Mouse (Mus musculus): ENCODE results near the gene Fkbpl. TPM values are rescaled to one million over a fixed set of nuclear protein-coding genes. Genes with fewer than 3 reads are reported as not detected.

Fkbpl gene
- total and polyA plus RNA-seq, 2 experiments from 2014 or later: 6.1 to 10.4 TPM

DNA sequence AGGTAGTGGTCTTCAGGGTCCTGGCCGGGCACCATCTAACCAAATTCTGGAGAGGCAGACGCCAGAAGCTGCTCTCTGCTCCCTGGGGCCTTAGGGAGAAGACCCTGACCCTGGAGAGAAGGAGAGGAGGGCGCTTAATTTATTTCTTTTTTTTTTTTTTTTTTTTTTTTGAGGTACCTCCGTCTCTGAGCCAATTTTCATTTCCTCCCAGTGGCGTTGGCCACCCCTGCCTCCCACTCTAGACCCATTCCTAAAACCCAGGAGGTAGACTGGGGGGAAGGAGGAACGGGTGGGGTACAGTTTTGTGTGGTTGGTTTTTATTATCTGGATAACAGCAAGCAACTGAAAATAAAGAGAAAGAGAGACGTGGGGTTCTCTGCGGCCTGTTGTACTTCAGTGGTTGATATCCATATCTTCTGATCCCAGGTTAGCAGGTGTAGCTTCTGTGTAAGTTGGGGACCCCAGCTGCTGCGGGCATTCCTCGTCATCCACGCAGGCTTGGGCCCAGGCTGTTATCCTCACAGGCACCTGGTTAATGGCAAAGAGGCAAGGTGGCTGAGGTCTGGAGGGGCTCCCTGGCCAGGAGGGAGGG is 31.4 kb upstream of the Fkbpl start:
- no peaks in the 10 kb centered on the region for H3K27me3 ChIP-seq (ENCODE audit: insufficient read depth, low read length)
- TF ChIP-seq CTCF (IDR thresholded peaks at IDR 0.05; ENCODE audit: low read depth): no peak
- ATAC-seq: no peak
- H3K27ac ChIP-seq: no peak overlapping the region
- H3K9me3 ChIP-seq (ENCODE audit: low read length): no peaks in the 10 kb centered on the region
- no peaks in the 10 kb centered on the region for H3K4me1 ChIP-seq (ENCODE audit: insufficient read depth, low read length)
- H3K4me3 ChIP-seq (ENCODE audit: low read length): no peak overlapping the region
- peaks cover 40% of the 10 kb centered on the region for H3K36me3 ChIP-seq (ENCODE audit: insufficient read depth, low read length)
- H3K9ac ChIP-seq (replicated peaks; ENCODE audit: low read length): no peak overlapping the region
- no peak overlapping the region for H3K4me2 ChIP-seq (ENCODE audit: low read depth, low read length)
- peak; percentile 1 for DNase-seq (ENCODE audit: low spot score)
- WGBS: 85% methylated on average over 11 of the region's 11 CpGs

DNA sequence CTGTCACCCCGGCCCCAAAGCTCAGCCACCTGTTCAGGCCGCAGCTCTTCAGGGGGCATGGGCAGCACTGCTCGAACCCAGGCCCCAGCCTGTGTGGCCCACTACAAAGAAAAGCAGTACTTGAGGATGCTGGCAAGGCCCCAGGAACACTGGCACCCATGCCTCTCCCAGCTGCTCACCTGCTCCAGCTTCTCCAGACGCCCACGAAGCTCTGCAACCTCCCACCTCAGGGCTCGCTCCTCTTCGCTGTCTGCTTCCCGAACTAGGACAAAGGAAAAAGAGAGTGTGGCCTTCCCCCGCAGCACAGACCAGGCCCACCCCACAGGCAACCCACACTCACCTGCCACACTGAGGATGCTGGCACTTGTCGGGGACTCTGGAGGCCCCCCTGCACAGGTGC is 30.7 kb upstream of the Fkbpl start:
- Histone ChIP-seq H3K4me1 (ENCODE audit: insufficient read depth, low read length) (no peaks in the 10 kb centered on the region), H3K36me3 (ENCODE audit: insufficient read depth, low read length) (peaks cover 40% of the 10 kb centered on the region), H3K4me2 (ENCODE audit: low read depth, low read length) (no peak overlapping the region), H3K9me3 (ENCODE audit: low read length) (no peaks in the 10 kb centered on the region), H3K4me3 (ENCODE audit: low read length) (no peak overlapping the region), H3K27ac (no peak overlapping the region), H3K27me3 (ENCODE audit: insufficient read depth, low read length) (no peaks in the 10 kb centered on the region), H3K9ac (replicated peaks; ENCODE audit: low read length) (no peak overlapping the region)
- no peak for TF ChIP-seq CTCF (IDR thresholded peaks at IDR 0.05; ENCODE audit: low read depth)
- 93% methylated on average over 10 of the region's 10 CpGs for WGBS
- DNase-seq (ENCODE audit: low spot score) (peak; percentile 1), ATAC-seq (no peak)

DNA sequence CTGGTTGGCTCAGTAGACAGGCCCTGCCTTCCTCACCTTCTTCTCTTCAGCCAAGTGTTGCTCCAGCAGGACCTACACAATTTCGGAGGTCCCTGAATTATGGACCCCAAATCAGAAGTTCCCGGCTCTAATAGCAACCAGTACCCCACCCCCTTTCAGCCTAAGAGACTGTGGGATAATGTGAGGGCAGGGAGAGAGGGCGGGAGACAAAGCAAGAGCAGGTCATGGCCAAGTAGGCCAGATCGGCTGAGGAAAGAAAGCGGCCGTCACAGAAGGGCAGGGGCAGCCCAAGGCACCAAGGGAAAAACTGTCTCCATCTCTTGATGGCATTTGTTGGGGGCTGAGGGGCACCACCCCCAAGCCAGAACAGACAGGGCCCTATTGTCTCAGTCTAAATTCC is 28.7 kb upstream of the Fkbpl start, which contains the start of gene Egfl8:
Gene Egfl8, minus strand, starts transcription at position 101 of the 400 bp plus-strand sequence.
- Histone ChIP-seq H3K9ac (replicated peaks; ENCODE audit: low read length) (no peak within 1 kb of the TSS), H3K4me3 (ENCODE audit: low read length) (no peak within 1 kb of the TSS), H3K4me1 (ENCODE audit: insufficient read depth, low read length) (no peaks in the 10 kb centered on the region)

DNA sequence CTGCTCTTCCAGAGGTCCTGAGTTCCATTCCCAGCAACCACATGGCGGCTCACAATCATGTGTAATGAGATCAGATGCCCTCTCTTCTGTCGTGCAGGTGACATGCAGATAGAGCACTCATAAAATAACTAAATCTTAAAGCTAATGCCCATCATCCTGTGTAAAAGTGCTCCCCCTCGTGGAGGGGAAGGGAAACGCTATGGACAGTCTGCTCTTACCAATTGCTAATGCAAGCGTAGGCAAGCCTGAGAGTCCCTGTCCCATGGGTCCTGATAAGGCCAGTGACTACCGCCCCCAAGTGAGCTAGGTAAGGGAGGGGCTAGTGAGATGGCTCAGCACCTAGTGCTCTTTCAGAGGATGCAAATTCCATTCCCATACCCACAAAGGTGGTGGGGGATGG is 25.6 kb upstream of the Fkbpl start:
- Histone ChIP-seq H3K27ac (no peak overlapping the region), H3K36me3 (ENCODE audit: insufficient read depth, low read length) (peaks cover 21% of the 10 kb centered on the region; the same call in 1 of the 2 replicates), H3K4me2 (ENCODE audit: low read depth, low read length) (no peak overlapping the region), H3K27me3 (ENCODE audit: insufficient read depth, low read length) (no peaks in the 10 kb centered on the region), H3K4me3 (ENCODE audit: low read length) (no peak overlapping the region), H3K4me1 (ENCODE audit: insufficient read depth, low read length) (no peaks in the 10 kb centered on the region), H3K9ac (replicated peaks; ENCODE audit: low read length) (no peak overlapping the region), H3K9me3 (ENCODE audit: low read length) (no peaks in the 10 kb centered on the region)
- DNase-seq (ENCODE audit: low spot score): peak; percentile 64
- TF ChIP-seq CTCF (IDR thresholded peaks at IDR 0.05; ENCODE audit: low read depth): peak; percentile 78
- ATAC-seq: no peak
- WGBS: 20% methylated on average over 6 of the region's 6 CpGs

More for the DNA sequence above, 28.7 kb upstream of the Fkbpl start, which contains the start of gene Egfl8:
- Histone ChIP-seq H3K9me3 (ENCODE audit: low read length) (no peaks in the 10 kb centered on the region), H3K27ac (no peak within 1 kb of the TSS; the same call in 1 of the 2 replicates), H3K4me2 (ENCODE audit: low read depth, low read length) (no peak within 1 kb of the TSS), H3K27me3 (ENCODE audit: insufficient read depth, low read length) (no peaks in the 10 kb centered on the region), H3K36me3 (ENCODE audit: insufficient read depth, low read length) (peaks cover 40% of the 10 kb centered on the region)
- DNase-seq (ENCODE audit: low spot score): peak; percentile 0
- no peak for ATAC-seq
- WGBS: 52% methylated on average over 6 of the region's 6 CpGs
- no peak for TF ChIP-seq CTCF (IDR thresholded peaks at IDR 0.05; ENCODE audit: low read depth)

DNA sequence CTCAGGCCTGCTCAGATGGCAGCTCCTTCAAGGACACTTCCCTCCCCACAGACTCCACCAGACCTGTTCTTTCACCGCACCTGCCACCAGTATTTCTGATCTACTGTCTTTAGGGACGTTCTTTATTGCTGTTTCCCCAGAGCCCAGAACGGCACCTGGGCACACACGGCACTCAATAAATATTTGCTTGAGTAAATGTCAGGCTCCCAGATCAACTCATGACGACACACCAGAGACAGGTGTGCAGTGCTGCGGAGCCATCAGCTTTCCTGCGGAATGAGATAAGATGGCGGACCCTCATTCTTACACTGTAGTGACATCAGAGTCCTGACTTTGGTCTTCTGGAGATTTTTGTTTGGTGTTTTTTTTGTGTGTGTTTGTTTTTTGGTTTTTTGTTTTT is 23.6 kb upstream of the Fkbpl start:
- WGBS: 92% methylated on average over 8 of the region's 8 CpGs
- peaks cover 15% of the 10 kb centered on the region; the same call in 1 of the 2 replicates for H3K36me3 ChIP-seq (ENCODE audit: insufficient read depth, low read length)
- no peak overlapping the region for H3K4me2 ChIP-seq (ENCODE audit: low read depth, low read length)
- DNase-seq (ENCODE audit: low spot score) (peak; percentile 1), ATAC-seq (no peak)
- H3K4me3 ChIP-seq (ENCODE audit: low read length): no peak overlapping the region
- H3K9ac ChIP-seq (replicated peaks; ENCODE audit: low read length): no peak overlapping the region
- no peak overlapping the region for H3K27ac ChIP-seq
- H3K9me3 ChIP-seq (ENCODE audit: low read length): no peaks in the 10 kb centered on the region
- H3K4me1 ChIP-seq (ENCODE audit: insufficient read depth, low read length): no peaks in the 10 kb centered on the region
- TF ChIP-seq CTCF (IDR thresholded peaks at IDR 0.05; ENCODE audit: low read depth): no peak
- no peaks in the 10 kb centered on the region for H3K27me3 ChIP-seq (ENCODE audit: insufficient read depth, low read length)

DNA sequence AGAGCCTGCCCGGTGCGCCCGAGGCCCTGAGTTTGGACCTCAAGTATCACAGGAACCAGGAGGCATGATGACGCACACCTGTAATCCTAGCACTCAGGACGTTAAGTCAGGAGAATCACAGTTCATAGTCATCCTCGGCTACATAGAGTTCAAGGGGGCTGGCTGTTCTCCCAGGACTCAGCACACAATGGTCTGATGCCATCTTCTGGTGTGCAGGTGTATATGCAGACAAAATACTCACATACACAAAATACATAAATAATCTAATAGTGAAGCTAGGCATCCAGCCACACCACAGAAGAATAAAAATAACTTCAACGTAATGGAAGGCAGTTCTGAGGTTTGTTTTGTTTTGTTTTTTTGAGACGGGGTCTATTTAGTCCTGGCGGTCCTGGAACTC is 21.4 kb upstream of the Fkbpl start:
- Histone ChIP-seq H3K9ac (replicated peaks; ENCODE audit: low read length) (no peak overlapping the region), H3K27ac (no peak overlapping the region), H3K4me1 (ENCODE audit: insufficient read depth, low read length) (peaks cover 8% of the 10 kb centered on the region; the same call in 1 of the 2 replicates), H3K4me3 (ENCODE audit: low read length) (no peak overlapping the region), H3K36me3 (ENCODE audit: insufficient read depth, low read length) (peaks cover 8% of the 10 kb centered on the region; the same call in 1 of the 2 replicates), H3K4me2 (ENCODE audit: low read depth, low read length) (no peak overlapping the region), H3K9me3 (ENCODE audit: low read length) (no peaks in the 10 kb centered on the region), H3K27me3 (ENCODE audit: insufficient read depth, low read length) (no peaks in the 10 kb centered on the region)
- WGBS: 84% methylated on average over 9 of the region's 9 CpGs
- peak; percentile 31; the same call in 1 of the 2 replicates for TF ChIP-seq CTCF (IDR thresholded peaks at IDR 0.05; ENCODE audit: low read depth)
- ATAC-seq: no peak
- no peak for DNase-seq (ENCODE audit: low spot score)

DNA sequence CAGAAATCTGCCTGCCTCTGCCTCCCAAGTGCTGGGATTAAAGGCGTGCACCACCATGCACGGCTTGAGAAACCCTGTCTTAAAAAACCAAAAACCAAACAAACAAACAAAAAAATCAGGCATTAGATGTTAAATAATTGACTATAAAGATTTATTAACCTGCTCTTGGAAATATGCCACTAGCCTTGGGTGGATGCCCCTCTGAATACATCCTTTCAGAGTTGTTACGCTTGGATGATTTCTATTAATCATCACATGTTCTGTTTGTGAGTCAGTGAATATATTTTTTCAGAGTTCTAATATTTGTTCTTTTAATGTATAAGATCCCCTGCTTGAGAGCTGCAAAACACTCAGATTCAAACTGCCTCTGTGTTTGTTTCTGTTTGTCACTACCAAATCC is 19.6 kb upstream of the Fkbpl start:
- no peaks in the 10 kb centered on the region for H3K27me3 ChIP-seq (ENCODE audit: insufficient read depth, low read length)
- no peak for DNase-seq (ENCODE audit: low spot score)
- WGBS: 93% methylated on average over 3 of the region's 3 CpGs
- no peak overlapping the region for H3K9ac ChIP-seq (replicated peaks; ENCODE audit: low read length)
- peaks cover 6% of the 10 kb centered on the region; the same call in 1 of the 2 replicates for H3K36me3 ChIP-seq (ENCODE audit: insufficient read depth, low read length)
- no peak for TF ChIP-seq CTCF (IDR thresholded peaks at IDR 0.05; ENCODE audit: low read depth)
- H3K4me3 ChIP-seq (ENCODE audit: low read length): no peak overlapping the region
- no peaks in the 10 kb centered on the region for H3K9me3 ChIP-seq (ENCODE audit: low read length)
- no peak overlapping the region for H3K4me2 ChIP-seq (ENCODE audit: low read depth, low read length)
- H3K27ac ChIP-seq: no peak overlapping the region
- ATAC-seq: no peak
- H3K4me1 ChIP-seq (ENCODE audit: insufficient read depth, low read length): peaks cover 27% of the 10 kb centered on the region

All from hindbrain, postnatal 0 days (tissue).